Mouse (Mus musculus): ENCODE measurements around the gene Lef1. TPM values are rescaled to one million over a fixed set of nuclear protein-coding genes. Genes with fewer than 3 reads are reported as not detected.
A peak's percentile ranks its signal among the peaks of the same experiment; 100 is the strongest.

Gene Lef1
- total and polyA plus RNA-seq, 3 experiments = 0.18 to 0.54 TPM; not detected in 1

- H3K27ac ChIP-seq (ENCODE audit: control insufficient read depth, low read depth, low read length) = no peak overlapping the region
- no peaks in the 10 kb centered on the region for H3K4me1 ChIP-seq (ENCODE audit: control insufficient read depth in 1 of 2, insufficient read depth in 2 of 2, low read length in 2 of 2)
- H3K4me3 ChIP-seq (ENCODE audit: control insufficient read depth in 1 of 2, insufficient read depth in 1 of 2, low read depth in 2 of 2, low read length in 2 of 2) = no peak overlapping the region
- DNase-seq (ENCODE audit: low read depth, low spot score) = no peak
- H3K79me2 ChIP-seq (ENCODE audit: control insufficient read depth, insufficient read depth, low read length, poor library complexity) = no peaks in the 10 kb centered on the region
- no peaks in the 10 kb centered on the region for H3K27me3 ChIP-seq (ENCODE audit: control insufficient read depth in 1 of 2, insufficient read depth in 2 of 2, low read length in 2 of 2)
- H3K36me3 ChIP-seq (ENCODE audit: control insufficient read depth in 1 of 2, insufficient read depth in 2 of 2, low read length in 2 of 2) = no peaks in the 10 kb centered on the region
- H3K9ac ChIP-seq (ENCODE audit: control insufficient read depth, low read depth, low read length, poor library complexity, severe bottlenecking) = no peak overlapping the region
- H3K9me3 ChIP-seq (replicated peaks; ENCODE audit: insufficient read depth, low read length) = no peaks in the 10 kb centered on the region
- TF ChIP-seq TAL1 (IDR thresholded peaks at IDR 0.05; ENCODE audit: low read length) (no peak), SIN3A (IDR thresholded peaks at IDR 0.05; ENCODE audit: low read length) (no peak), POLR2A (IDR thresholded peaks at IDR 0.05; ENCODE audit: control insufficient read depth in 1 of 2, insufficient read depth in 1 of 2, low read depth in 1 of 2, low read length in 2 of 2, poor library complexity in 1 of 2) (no peak), UBTF (IDR thresholded peaks at IDR 0.05; ENCODE audit: borderline replicate concordance, insufficient read depth, low read depth, low read length) (no peak), POLR2AphosphoS2 (IDR thresholded peaks at IDR 0.05; ENCODE audit: low read length) (no peak), RCOR1 (IDR thresholded peaks at IDR 0.05; ENCODE audit: low read depth, low read length) (no peak), CHD1 (IDR thresholded peaks at IDR 0.05; ENCODE audit: low read depth, low read length) (no peak), NRF1 (IDR thresholded peaks at IDR 0.05; ENCODE audit: insufficient read depth, low read depth, low read length, poor library complexity, severe bottlenecking) (no peak), JUND (IDR thresholded peaks at IDR 0.05; ENCODE audit: low read depth, low read length) (no peak), USF2 (IDR thresholded peaks at IDR 0.05; ENCODE audit: borderline replicate concordance in 1 of 2, insufficient read depth in 1 of 2, low read depth in 1 of 2, low read length in 2 of 2) (no peak), EP300 (IDR thresholded peaks at IDR 0.05; ENCODE audit: low read depth in 1 of 2, low read length in 2 of 2) (no peak), MAX (IDR thresholded peaks at IDR 0.05; ENCODE audit: low read length) (no peak), MYB (IDR thresholded peaks at IDR 0.05; ENCODE audit: low read depth, low read length) (no peak), POLR2AphosphoS5 (IDR thresholded peaks at IDR 0.05; ENCODE audit: borderline replicate concordance, low read depth, low read length) (no peak), CTCF (IDR thresholded peaks at IDR 0.05 in 2 of 3, conservative IDR thresholded peaks at IDR 0.05 in 1 of 3; ENCODE audit: control insufficient read depth in 1 of 3, insufficient read depth in 1 of 3, low read depth in 2 of 3, low read length in 3 of 3, poor library complexity in 1 of 3, severe bottlenecking in 1 of 3) (no peak), CHD2 (IDR thresholded peaks at IDR 0.05; ENCODE audit: low read length) (no peak), GABPA (IDR thresholded peaks at IDR 0.05; ENCODE audit: low read depth, low read length) (no peak), E2F4 (IDR thresholded peaks at IDR 0.05; ENCODE audit: borderline replicate concordance, low read depth, low read length) (no peak), HCFC1 (IDR thresholded peaks at IDR 0.05; ENCODE audit: low read depth, low read length) (no peak)
Measured at GRCm38 (mm10) chr3:131237061-131237460, 126.8 kb downstream of the Lef1 start.

- peak; percentile 76 for DNase-seq (ENCODE audit: low read depth, low spot score)
- Histone ChIP-seq H3K9ac (ENCODE audit: control insufficient read depth, low read depth, low read length, poor library complexity, severe bottlenecking) (no peak overlapping the region), H3K36me3 (ENCODE audit: control insufficient read depth in 1 of 2, insufficient read depth in 2 of 2, low read length in 2 of 2) (no peaks in the 10 kb centered on the region), H3K27me3 (ENCODE audit: control insufficient read depth in 1 of 2, insufficient read depth in 2 of 2, low read length in 2 of 2) (no peaks in the 10 kb centered on the region), H3K9me3 (replicated peaks; ENCODE audit: insufficient read depth, low read length) (no peaks in the 10 kb centered on the region), H3K79me2 (ENCODE audit: control insufficient read depth, insufficient read depth, low read length, poor library complexity) (no peaks in the 10 kb centered on the region), H3K4me1 (ENCODE audit: control insufficient read depth in 1 of 2, insufficient read depth in 2 of 2, low read length in 2 of 2) (no peaks in the 10 kb centered on the region), H3K27ac (ENCODE audit: control insufficient read depth, low read depth, low read length) (no peak overlapping the region), H3K4me3 (ENCODE audit: control insufficient read depth in 1 of 2, insufficient read depth in 1 of 2, low read depth in 2 of 2, low read length in 2 of 2) (no peak overlapping the region)
- TF ChIP-seq ZC3H11A (IDR thresholded peaks at IDR 0.05; ENCODE audit: low read depth, low read length) = peak; percentile 71
- peak; percentile 47 to 84 (median 80) for TF ChIP-seq CTCF (IDR thresholded peaks at IDR 0.05 in 2 of 3, conservative IDR thresholded peaks at IDR 0.05 in 1 of 3; ENCODE audit: control insufficient read depth in 1 of 3, insufficient read depth in 1 of 3, low read depth in 2 of 3, low read length in 3 of 3, poor library complexity in 1 of 3, severe bottlenecking in 1 of 3)
- TF ChIP-seq JUND (IDR thresholded peaks at IDR 0.05; ENCODE audit: low read depth, low read length) = no peak
- TF ChIP-seq RAD21 (IDR thresholded peaks at IDR 0.05; ENCODE audit: low read depth, low read length) = peak; percentile 83
- no peak for TF ChIP-seq MAFK (IDR thresholded peaks at IDR 0.05; ENCODE audit: borderline replicate concordance, low read depth, low read length)
- TF ChIP-seq MAX (IDR thresholded peaks at IDR 0.05; ENCODE audit: low read length) = no peak
- TF ChIP-seq SMC3 (IDR thresholded peaks at IDR 0.05; ENCODE audit: low read depth, low read length) = peak; percentile 88
- no peak for TF ChIP-seq MYC (IDR thresholded peaks at IDR 0.05; ENCODE audit: low read depth, low read length)
Measured at GRCm38 (mm10) chr3:131237785-131238633, 127.7 kb downstream of the Lef1 start.

Data from MEL (cell line).